Mouse (Mus musculus): ENCODE data around the gene 1700013G24Rik.

GRCm38 (mm10) chr4:137497367-137497766 lies 44.3 kb downstream of the 1700013G24Rik start:
- no peak for TF ChIP-seq CTCF (IDR thresholded peaks at IDR 0.05; ENCODE audit: low read depth)
- no peak for TF ChIP-seq EP300 (IDR thresholded peaks at IDR 0.05; ENCODE audit: low read depth)
